Mouse (Mus musculus): Measurements from ENCODE around the gene Raet1e. TPM values are rescaled to one million over a fixed set of nuclear protein-coding genes. Genes with fewer than 3 reads are reported as not detected.

Raet1e gene
- polyA plus RNA-seq, 2 experiments = 6.2 to 7.3 TPM

GRCm38 (mm10) chr10:22302344-22303057 lies 144.1 kb downstream of the Raet1e start:
- H3K36me3 ChIP-seq (ENCODE audit: control insufficient read depth, insufficient read depth, low read length) = no peaks in the 10 kb centered on the region
- no peaks in the 10 kb centered on the region for H3K4me1 ChIP-seq (ENCODE audit: control insufficient read depth, insufficient read depth, low read length)
- no peak overlapping the region for H3K4me2 ChIP-seq (replicated peaks; ENCODE audit: low read depth, low read length, severe bottlenecking)
- ATAC-seq (ENCODE audit: low FRiP score, low read depth) (no peak), DNase-seq (ENCODE audit: low spot score) (no peak)
- H3K9me3 ChIP-seq (ENCODE audit: control insufficient read depth, low read length) = no peaks in the 10 kb centered on the region
- no peak for TF ChIP-seq POLR2A (IDR thresholded peaks at IDR 0.05; ENCODE audit: borderline replicate concordance, extremely low read depth, insufficient read depth, insufficient read length)
- no peak overlapping the region for H3K27ac ChIP-seq (replicated peaks; ENCODE audit: low read depth, low read length)
- WGBS = 80% methylated on average over 5 of the region's 5 CpGs
- H3K27me3 ChIP-seq (ENCODE audit: control insufficient read depth, insufficient read depth, low read length) = no peaks in the 10 kb centered on the region
- H3K9ac ChIP-seq (ENCODE audit: low read depth, low read length, severe bottlenecking) = no peak overlapping the region
- no peak overlapping the region for H3K4me3 ChIP-seq (replicated peaks; ENCODE audit: low read length)

GRCm38 (mm10) chr10:22303736-22304135 lies 145.4 kb downstream of the Raet1e start:
- no peak for ATAC-seq (ENCODE audit: low FRiP score, low read depth)
- Histone ChIP-seq H3K36me3 (ENCODE audit: control insufficient read depth, insufficient read depth, low read length) (no peaks in the 10 kb centered on the region), H3K4me3 (replicated peaks; ENCODE audit: low read length) (no peak overlapping the region), H3K27ac (replicated peaks; ENCODE audit: low read depth, low read length) (no peak overlapping the region), H3K4me2 (replicated peaks; ENCODE audit: low read depth, low read length, severe bottlenecking) (no peak overlapping the region), H3K4me1 (ENCODE audit: control insufficient read depth, insufficient read depth, low read length) (no peaks in the 10 kb centered on the region), H3K9ac (ENCODE audit: low read depth, low read length, severe bottlenecking) (no peak overlapping the region), H3K9me3 (ENCODE audit: control insufficient read depth, low read length) (no peaks in the 10 kb centered on the region), H3K27me3 (ENCODE audit: control insufficient read depth, insufficient read depth, low read length) (no peaks in the 10 kb centered on the region)
- 86% methylated on average over 6 of the region's 6 CpGs for WGBS
- DNase-seq (ENCODE audit: low spot score) = no peak
- TF ChIP-seq POLR2A (IDR thresholded peaks at IDR 0.05; ENCODE audit: borderline replicate concordance, extremely low read depth, insufficient read depth, insufficient read length) = no peak

DNA sequence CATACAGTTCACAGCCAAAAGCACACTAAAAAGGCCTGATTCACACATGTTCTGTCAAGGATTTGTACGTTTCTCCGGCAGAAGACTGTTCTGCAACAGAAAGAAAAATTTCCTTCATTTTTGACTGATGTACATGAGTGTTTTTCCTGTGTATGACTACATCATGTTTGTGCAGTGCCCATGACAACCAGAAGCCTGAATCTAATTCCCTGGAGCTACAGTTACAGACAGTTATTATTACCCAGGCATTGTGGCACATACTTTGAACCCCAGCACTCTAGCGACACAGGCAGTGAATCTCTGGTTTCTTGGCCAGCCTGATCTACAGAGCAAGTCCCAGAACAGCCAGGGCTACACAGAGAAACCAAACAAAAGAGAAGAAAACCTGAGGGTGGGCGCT lies 147.4 kb downstream of the Raet1e start:
- Histone ChIP-seq H3K4me1 (ENCODE audit: control insufficient read depth, insufficient read depth, low read length) (no peaks in the 10 kb centered on the region), H3K4me2 (replicated peaks; ENCODE audit: low read depth, low read length, severe bottlenecking) (no peak overlapping the region), H3K4me3 (replicated peaks; ENCODE audit: low read length) (no peak overlapping the region), H3K27me3 (ENCODE audit: control insufficient read depth, insufficient read depth, low read length) (no peaks in the 10 kb centered on the region), H3K9me3 (ENCODE audit: control insufficient read depth, low read length) (no peaks in the 10 kb centered on the region), H3K27ac (replicated peaks; ENCODE audit: low read depth, low read length) (no peak overlapping the region), H3K9ac (ENCODE audit: low read depth, low read length, severe bottlenecking) (no peak overlapping the region), H3K36me3 (ENCODE audit: control insufficient read depth, insufficient read depth, low read length) (no peaks in the 10 kb centered on the region)
- ATAC-seq (ENCODE audit: low FRiP score, low read depth) (no peak), DNase-seq (ENCODE audit: low spot score) (no peak)
- no peak for TF ChIP-seq POLR2A (IDR thresholded peaks at IDR 0.05; ENCODE audit: borderline replicate concordance, extremely low read depth, insufficient read depth, insufficient read length)
- WGBS = 78% methylated on average over 4 of the region's 4 CpGs

DNA sequence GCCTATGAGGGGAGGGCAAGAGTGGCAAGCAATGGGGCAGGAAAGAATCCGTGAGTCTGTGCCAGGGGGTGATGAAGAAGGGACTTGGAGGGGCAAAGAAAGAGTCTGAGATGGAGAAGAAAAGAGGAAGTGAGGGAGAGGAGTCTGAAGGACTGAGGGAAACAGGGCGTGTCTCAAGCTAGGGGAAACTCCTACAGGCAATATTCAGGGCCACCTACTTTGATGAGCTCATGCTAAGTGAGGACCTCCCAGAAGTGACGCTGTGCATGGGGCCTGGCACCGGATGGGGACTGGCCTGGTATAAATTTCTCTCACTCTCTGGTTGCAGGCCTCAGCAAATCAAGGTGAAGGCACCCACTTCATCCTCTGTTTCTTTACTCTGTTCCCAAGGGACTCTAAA lies 148.1 kb downstream of the Raet1e start:
- WGBS = 42% methylated on average over 4 of the region's 4 CpGs

GRCm38 (mm10) chr10:22308221-22308620 lies 149.9 kb downstream of the Raet1e start:
- H3K4me1 ChIP-seq (ENCODE audit: control insufficient read depth, insufficient read depth, low read length) = no peaks in the 10 kb centered on the region
- H3K9me3 ChIP-seq (ENCODE audit: control insufficient read depth, low read length) = no peaks in the 10 kb centered on the region
- no peak overlapping the region for H3K27ac ChIP-seq (replicated peaks; ENCODE audit: low read depth, low read length)
- TF ChIP-seq POLR2A (IDR thresholded peaks at IDR 0.05; ENCODE audit: borderline replicate concordance, extremely low read depth, insufficient read depth, insufficient read length) = no peak
- H3K4me3 ChIP-seq (replicated peaks; ENCODE audit: low read length) = no peak overlapping the region
- DNase-seq (ENCODE audit: low spot score) (no peak), ATAC-seq (ENCODE audit: low FRiP score, low read depth) (no peak)
- H3K36me3 ChIP-seq (ENCODE audit: control insufficient read depth, insufficient read depth, low read length) = no peaks in the 10 kb centered on the region
- H3K4me2 ChIP-seq (replicated peaks; ENCODE audit: low read depth, low read length, severe bottlenecking) = no peak overlapping the region
- H3K27me3 ChIP-seq (ENCODE audit: control insufficient read depth, insufficient read depth, low read length) = no peaks in the 10 kb centered on the region
- H3K9ac ChIP-seq (ENCODE audit: low read depth, low read length, severe bottlenecking) = no peak overlapping the region
- WGBS = 69% methylated on average over 1 of the region's 1 CpGs

More for the DNA sequence above, 148.1 kb downstream of the Raet1e start:
- Histone ChIP-seq H3K4me3 (replicated peaks; ENCODE audit: low read length) (no peak overlapping the region), H3K36me3 (ENCODE audit: control insufficient read depth, insufficient read depth, low read length) (no peaks in the 10 kb centered on the region), H3K9ac (ENCODE audit: low read depth, low read length, severe bottlenecking) (no peak overlapping the region), H3K27me3 (ENCODE audit: control insufficient read depth, insufficient read depth, low read length) (no peaks in the 10 kb centered on the region), H3K27ac (replicated peaks; ENCODE audit: low read depth, low read length) (no peak overlapping the region), H3K4me1 (ENCODE audit: control insufficient read depth, insufficient read depth, low read length) (no peaks in the 10 kb centered on the region), H3K9me3 (ENCODE audit: control insufficient read depth, low read length) (no peaks in the 10 kb centered on the region), H3K4me2 (replicated peaks; ENCODE audit: low read depth, low read length, severe bottlenecking) (no peak overlapping the region)
- DNase-seq (ENCODE audit: low spot score) (no peak), ATAC-seq (ENCODE audit: low FRiP score, low read depth) (no peak)
- TF ChIP-seq POLR2A (IDR thresholded peaks at IDR 0.05; ENCODE audit: borderline replicate concordance, extremely low read depth, insufficient read depth, insufficient read length) = no peak
